Mouse (Mus musculus) adrenal gland (tissue): ENCODE data around the gene Mrpl52.

Experiments used
- intact Hi-C: fragments of 180-260 bp; cut with DNase I; formaldehyde crosslinking; loops from one replicate; pipeline ENCODE4 v1.15.1; 2025

Gene Mrpl52

DNA sequence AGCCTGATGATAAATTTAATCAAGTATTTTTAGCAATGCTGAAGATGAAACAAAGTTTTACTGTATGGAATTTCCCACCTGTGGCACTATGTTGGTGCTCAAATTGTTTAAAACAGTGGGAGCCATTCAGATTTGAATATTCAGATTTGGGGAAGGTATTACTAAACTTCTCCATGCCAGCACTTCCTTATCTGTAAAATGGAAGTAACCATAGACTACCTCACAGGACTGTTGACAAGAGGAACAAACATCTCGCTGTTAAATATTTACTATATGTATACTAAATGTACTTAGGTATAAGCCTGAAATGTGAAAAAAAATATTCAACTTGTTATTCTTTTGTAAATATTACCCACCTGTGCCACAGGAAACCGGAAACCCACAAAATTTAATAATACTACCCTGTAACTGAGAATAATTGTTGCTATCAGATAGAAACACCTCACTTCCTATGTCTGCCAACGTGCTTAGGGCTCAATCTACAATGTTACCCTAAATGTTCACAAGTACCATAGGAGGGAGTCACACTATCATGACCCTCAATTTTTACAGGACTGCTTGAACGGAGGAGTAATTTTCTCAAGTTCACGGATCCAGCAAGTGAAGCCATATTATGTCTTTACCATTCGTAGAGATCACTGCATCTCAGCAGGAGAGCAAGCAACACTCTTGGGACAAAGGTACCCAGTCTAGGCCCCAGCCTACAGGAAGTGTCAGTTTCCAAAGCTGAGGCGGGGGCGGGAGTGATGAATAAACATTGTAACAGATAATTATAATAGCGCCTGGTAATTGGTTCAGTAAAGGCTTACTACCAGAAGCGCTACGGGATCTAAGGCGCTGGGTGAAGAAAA, 36.6 kb downstream of the Mrpl52 start:
- intact Hi-C loops: no loop called here

GRCm38 (mm10) chr14:54463959-54464292, 37.2 kb downstream of the Mrpl52 start, which contains the start of gene Lrp10:
Gene Lrp10, plus strand, starts transcription at chr14:54464137.
- intact Hi-C loops: no loop called here

- intact Hi-C loops: no loop called here
These were observed 37.7 kb downstream of the Mrpl52 start for GRCm38 (mm10) chr14:54464293-54465005.

DNA sequence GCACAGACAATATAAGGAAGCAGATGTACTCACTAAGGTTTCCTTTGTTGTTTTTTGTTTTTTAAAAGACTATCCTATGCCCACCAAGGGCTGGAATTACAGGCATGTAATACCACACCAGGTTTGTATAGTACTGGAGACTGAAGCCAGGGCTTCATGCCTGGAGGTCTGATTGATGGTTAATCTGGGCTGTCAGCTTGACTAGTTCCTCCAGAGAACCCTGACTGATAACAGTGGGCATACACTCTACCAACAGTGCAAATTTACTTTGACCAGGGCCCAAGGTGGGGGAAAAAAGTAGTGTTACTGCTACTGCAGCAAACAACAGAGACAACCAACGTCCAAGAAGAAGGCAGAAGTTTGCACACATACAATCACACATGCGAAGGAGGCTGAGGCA, 44.8 kb downstream of the Mrpl52 start:
- intact Hi-C loops: no loop called here

DNA sequence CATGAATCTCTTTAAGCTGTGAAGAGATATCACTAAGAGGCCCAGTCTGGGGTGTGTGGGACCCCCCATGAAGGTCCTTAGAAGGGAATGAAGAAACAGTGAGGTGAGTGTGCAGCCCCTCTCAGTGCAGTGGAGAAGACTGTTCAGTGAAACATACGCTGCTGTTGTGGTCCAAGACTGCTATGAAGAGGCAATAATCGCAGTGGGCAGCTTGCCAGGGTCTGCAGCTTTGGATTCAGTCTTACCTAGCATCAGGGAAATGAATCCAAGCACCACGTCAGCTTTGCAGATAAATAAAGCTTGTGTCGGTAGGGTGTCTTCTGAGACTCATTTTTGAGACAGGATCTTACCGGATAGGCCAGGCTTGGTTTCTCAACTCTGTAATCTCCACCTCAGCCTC, 46.0 kb downstream of the Mrpl52 start:
- intact Hi-C loops: no loop called here

GRCm38 (mm10) chr14:54474744-54475143, 48.0 kb downstream of the Mrpl52 start:
- intact Hi-C loops: no loop called here

- intact Hi-C loops: no loop called here
These were observed 49.5 kb downstream of the Mrpl52 start, which contains the start of gene Rem2 for GRCm38 (mm10) chr14:54475941-54476844. Gene Rem2, plus strand, starts transcription at chr14:54476100.

DNA sequence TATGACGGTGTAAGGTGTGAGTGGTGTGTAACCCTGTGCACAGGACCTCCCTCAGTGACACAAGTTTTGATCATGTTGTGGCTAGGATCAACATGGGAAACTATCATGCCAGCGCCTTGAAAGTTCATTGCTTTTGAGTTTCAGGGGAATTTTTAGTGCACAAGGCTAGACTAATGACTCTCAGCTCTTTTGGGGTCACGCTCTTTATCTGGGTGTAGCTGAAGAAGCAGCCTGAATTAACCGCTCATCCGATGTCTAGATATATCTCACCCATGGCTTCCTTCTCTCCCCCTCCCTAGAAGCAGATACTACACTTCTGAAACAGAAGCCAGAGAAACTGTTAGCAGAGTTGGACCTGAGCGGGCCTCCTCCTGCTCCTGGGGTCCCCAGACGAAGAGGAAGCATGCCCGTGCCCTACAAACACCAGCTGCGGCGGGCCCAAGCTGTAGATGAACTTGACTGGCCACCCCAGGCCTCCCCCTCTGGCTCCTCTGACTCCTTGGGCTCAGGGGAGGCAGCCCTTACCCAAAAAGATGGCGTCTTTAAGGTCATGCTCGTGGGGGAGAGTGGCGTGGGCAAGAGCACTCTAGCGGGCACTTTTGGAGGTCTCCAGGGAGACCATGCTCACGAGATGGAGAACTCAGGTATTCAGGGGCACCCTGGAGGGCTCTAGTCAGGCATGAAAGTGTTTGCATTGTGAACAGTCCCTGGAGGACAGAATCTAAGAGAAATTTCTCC, 50.6 kb downstream of the Mrpl52 start:
- intact Hi-C loops: no loop called here
